Mouse (Mus musculus): ENCODE measurements at regions not wholly inside any gene's neighbourhood (a gene's known extent, or its start where the extent isn't known, plus 50 kb on each side); places are given as distances from the start of the nearest gene placed in this dataset.

DNA sequence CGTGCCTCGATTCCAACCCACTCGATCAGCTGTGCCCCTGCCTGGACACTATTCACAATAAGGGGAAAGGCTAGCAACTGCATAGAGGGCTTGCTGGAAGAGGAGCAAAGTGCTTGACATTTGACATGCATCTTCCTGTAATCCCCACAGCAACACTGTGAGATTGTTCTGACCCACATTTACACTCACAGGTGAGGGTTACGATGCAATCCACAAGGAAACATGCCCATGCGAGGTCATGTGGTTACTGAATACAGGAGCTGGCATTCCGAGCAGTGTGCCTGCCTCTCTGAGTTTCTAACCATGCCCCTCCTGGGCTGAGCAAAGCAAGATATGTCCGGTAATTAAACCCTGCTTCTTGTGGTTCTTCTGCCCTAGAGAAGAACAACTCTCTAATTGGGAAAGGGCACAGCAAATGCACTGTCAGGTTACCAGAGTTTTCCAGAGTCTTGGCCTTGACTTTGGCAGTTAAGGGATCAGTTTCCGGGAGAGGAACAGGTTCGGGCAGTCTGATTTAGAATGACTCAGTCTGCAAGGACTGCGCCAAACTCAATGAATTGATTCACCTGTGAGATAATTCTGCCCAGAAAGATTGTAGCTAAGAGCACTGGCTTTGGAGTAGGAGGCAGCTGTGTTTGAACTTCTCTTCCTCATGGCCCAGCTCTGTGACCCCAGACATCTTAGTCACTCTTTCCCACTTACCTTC is 236.7 kb downstream of the Opa1 start:
- Histone ChIP-seq H3K27me3 (replicated peaks; ENCODE audit: control insufficient read depth, insufficient read depth, low read length) (0 out of 2 replicates have a peak, but pooled peaks cover 3% of the 10 kb centered on the region), H3K36me3 (ENCODE audit: control insufficient read depth, insufficient read depth, low read length) (no peaks in the 10 kb centered on the region), H3K4me3 (ENCODE audit: low read depth, low read length) (no peak overlapping the region), H3K4me1 (ENCODE audit: control insufficient read depth, insufficient read depth, low read length) (no peaks in the 10 kb centered on the region; the same call in none of the 2 replicates), H3K27ac (ENCODE audit: low read depth, low read length) (no peak overlapping the region), H3K9me3 (replicated peaks; ENCODE audit: control insufficient read depth, low read length) (no peaks in the 10 kb centered on the region), H3K9ac (ENCODE audit: low read length) (no peak overlapping the region), H3K4me2 (ENCODE audit: low read length) (no peak overlapping the region)
- ATAC-seq (no peak), DNase-seq (ENCODE audit: low spot score) (no peak)
- 89% methylated on average over 10 of the region's 10 CpGs for WGBS

DNA sequence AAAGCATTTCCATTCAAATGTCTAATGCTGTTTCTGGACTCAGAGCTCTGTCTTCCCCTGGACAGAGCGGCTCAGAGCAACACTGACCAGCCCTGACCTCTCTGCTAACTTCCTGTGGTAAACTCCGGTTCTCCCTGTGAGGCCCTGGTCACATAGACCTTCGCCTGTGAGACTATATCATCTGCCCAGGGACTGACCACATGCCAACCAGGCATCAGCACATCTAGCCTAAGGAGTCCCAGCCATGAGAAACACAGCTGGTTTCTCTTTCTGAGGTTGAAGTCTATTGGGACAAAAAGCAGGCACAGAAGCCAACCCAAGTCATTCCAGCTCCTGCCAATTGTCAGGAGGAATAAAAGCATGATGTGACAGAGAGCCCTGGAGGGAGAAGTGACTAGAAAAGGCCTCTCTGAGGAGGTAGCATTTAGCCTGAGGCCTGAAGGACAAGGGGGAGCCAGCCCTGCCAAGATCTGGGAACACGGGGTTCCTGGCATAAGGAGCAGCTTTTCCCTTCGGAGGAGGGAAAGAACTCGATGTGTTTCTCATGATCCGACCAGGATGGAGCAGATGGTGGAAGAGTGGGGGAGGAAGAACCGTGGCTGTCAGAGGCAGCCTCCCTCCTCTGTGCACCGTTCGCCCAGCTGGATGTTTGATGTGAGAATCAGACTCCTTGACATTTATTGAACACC is 237.7 kb downstream of the Opa1 start:
- H3K4me1 ChIP-seq (ENCODE audit: control insufficient read depth, insufficient read depth, low read length): no peaks in the 10 kb centered on the region; the same call in none of the 2 replicates
- H3K9me3 ChIP-seq (replicated peaks; ENCODE audit: control insufficient read depth, low read length): no peaks in the 10 kb centered on the region
- H3K9ac ChIP-seq (ENCODE audit: low read length): no peak overlapping the region
- no peaks in the 10 kb centered on the region for H3K36me3 ChIP-seq (ENCODE audit: control insufficient read depth, insufficient read depth, low read length)
- peak; percentile 50 for DNase-seq (ENCODE audit: low spot score)
- no peak overlapping the region for H3K4me3 ChIP-seq (ENCODE audit: low read depth, low read length)
- ATAC-seq: no peak
- no peak overlapping the region for H3K4me2 ChIP-seq (ENCODE audit: low read length)
- H3K27me3 ChIP-seq (replicated peaks; ENCODE audit: control insufficient read depth, insufficient read depth, low read length): 0 out of 2 replicates have a peak, but pooled peaks cover 3% of the 10 kb centered on the region
- 56% methylated on average over 10 of the region's 10 CpGs for WGBS
- H3K27ac ChIP-seq (ENCODE audit: low read depth, low read length): no peak overlapping the region; the same call in 1 of the 2 replicates

DNA sequence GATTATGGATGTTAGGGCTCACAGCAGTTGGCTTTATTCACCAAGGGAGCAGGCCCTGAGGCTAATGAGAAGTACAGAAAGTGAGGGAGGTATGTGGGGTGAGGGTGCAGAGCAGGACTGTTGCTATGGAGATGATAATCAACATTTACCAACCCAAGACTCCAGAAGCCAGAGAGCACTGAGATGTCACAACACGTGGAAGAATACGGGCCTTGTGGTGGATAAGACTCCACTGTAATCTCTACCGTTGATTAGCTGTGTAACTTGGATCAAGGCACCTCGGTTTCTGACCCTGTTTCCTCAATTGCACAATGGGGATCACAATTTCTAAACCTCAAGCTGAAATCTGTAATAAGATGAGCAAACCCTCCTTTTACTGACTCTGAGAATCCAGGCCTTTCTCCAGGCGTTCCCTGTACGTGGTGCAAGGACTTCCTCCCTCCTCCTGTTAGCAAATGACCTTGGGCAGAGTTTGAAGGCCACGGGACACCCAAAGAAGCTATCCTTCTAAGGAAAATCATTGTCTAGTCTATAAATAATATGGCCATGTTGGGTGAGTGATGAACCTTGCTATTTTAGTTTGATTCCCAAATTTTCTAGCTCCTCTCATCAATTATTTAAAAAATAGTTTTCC is 239.8 kb downstream of the Opa1 start:
- no peaks in the 10 kb centered on the region; the same call in none of the 2 replicates for H3K4me1 ChIP-seq (ENCODE audit: control insufficient read depth, insufficient read depth, low read length)
- H3K27me3 ChIP-seq (replicated peaks; ENCODE audit: control insufficient read depth, insufficient read depth, low read length): 0 out of 2 replicates have a peak, but pooled peaks cover 3% of the 10 kb centered on the region
- H3K9ac ChIP-seq (ENCODE audit: low read length): no peak overlapping the region
- no peak overlapping the region for H3K4me2 ChIP-seq (ENCODE audit: low read length)
- WGBS: 56% methylated on average over 7 of the region's 7 CpGs
- H3K36me3 ChIP-seq (ENCODE audit: control insufficient read depth, insufficient read depth, low read length): no peaks in the 10 kb centered on the region
- no peak overlapping the region for H3K27ac ChIP-seq (ENCODE audit: low read depth, low read length)
- no peaks in the 10 kb centered on the region for H3K9me3 ChIP-seq (replicated peaks; ENCODE audit: control insufficient read depth, low read length)
- DNase-seq (ENCODE audit: low spot score) (no peak), ATAC-seq (no peak)
- H3K4me3 ChIP-seq (ENCODE audit: low read depth, low read length): no peak overlapping the region

DNA sequence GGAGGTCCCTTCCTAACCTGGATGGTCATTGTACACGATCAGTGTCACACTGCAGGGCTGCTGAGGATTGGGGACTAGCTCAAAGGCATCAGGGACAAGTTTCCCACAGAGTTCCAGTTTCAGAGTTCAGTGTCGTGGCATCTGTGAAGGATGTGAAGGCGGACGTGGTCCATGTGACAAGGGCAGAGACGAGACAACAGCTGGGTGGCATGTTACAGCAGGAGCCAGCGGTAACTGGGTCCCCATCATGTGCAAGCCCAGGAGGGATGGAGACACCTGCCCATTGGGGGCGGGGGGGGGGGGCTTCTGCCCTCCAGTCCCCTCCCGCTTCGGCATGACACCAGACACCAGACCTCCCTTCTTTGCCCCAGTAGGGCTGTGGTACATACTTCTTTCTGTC is 241.6 kb downstream of the Opa1 start:
- Histone ChIP-seq H3K4me3 (ENCODE audit: low read depth, low read length) (no peak overlapping the region), H3K9me3 (replicated peaks; ENCODE audit: control insufficient read depth, low read length) (no peaks in the 10 kb centered on the region), H3K4me2 (ENCODE audit: low read length) (no peak overlapping the region), H3K4me1 (ENCODE audit: control insufficient read depth, insufficient read depth, low read length) (no peaks in the 10 kb centered on the region; the same call in 1 of the 2 replicates), H3K27ac (ENCODE audit: low read depth, low read length) (no peak overlapping the region), H3K9ac (ENCODE audit: low read length) (no peak overlapping the region), H3K27me3 (replicated peaks; ENCODE audit: control insufficient read depth, insufficient read depth, low read length) (no peaks in the 10 kb centered on the region), H3K36me3 (ENCODE audit: control insufficient read depth, insufficient read depth, low read length) (no peaks in the 10 kb centered on the region)
- DNase-seq (ENCODE audit: low spot score) (no peak), ATAC-seq (no peak)
- 89% methylated on average over 8 of the region's 9 CpGs for WGBS

DNA sequence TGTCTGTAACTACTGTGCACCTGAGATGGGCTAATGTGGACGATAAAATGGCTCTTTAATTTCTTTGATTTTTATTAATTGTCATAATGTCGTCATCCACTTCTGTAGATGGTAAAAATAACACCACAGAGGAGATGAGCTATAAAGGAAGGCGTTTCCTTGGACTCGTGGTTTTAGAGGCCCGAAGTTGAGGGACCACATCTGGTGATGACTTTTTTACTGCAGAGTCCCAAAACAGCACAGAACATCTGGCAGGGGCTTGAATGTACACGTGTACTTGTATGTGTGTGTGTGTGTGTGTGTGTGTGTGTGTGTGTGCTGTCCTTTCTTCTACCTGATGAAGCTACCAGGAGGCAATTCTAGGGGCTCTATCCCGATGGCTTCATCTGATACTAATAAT is 242.1 kb upstream of the Hes1 start:
- ATAC-seq: no peak

DNA sequence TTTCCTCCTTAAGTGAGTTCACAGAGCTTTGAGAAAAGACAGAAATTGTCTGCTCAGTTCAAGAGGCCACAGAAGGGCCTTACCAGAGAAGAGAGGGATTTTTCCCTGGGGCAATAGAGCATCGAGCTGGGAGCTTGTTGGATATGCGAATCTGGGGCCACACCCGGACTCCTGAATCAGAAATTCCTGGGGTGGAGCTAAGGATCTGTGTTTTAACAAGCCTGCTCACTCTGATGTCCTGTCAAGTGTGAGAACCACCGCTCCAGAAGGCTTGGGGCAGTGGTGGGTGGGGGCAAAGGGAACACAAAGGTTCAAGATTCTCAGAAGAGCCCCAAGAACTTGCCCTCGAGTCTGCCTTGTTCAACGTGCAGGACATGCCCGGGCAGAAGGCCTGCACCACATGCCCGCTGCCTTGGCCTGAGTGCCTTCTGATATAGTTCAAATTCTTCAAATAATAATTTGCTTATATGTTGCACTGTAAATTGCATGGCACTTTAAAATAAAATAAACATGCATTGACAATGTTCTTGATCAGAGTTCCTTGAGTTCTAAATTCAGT is 241.3 kb upstream of the Hes1 start:
- no peak for DNase-seq (ENCODE audit: low spot score)
- Histone ChIP-seq H3K4me2 (ENCODE audit: low read length) (no peak overlapping the region), H3K9me3 (replicated peaks; ENCODE audit: control insufficient read depth, low read length) (0 out of 2 replicates have a peak, but pooled peaks cover 2% of the 10 kb centered on the region), H3K9ac (ENCODE audit: low read length) (no peak overlapping the region), H3K4me3 (ENCODE audit: low read depth, low read length) (no peak overlapping the region), H3K36me3 (ENCODE audit: control insufficient read depth, insufficient read depth, low read length) (no peaks in the 10 kb centered on the region), H3K27ac (ENCODE audit: low read depth, low read length) (no peak overlapping the region), H3K27me3 (replicated peaks; ENCODE audit: control insufficient read depth, insufficient read depth, low read length) (no peaks in the 10 kb centered on the region), H3K4me1 (ENCODE audit: control insufficient read depth, insufficient read depth, low read length) (no peaks in the 10 kb centered on the region)
- no peak for ATAC-seq
- 68% methylated on average over 8 of the region's 8 CpGs for WGBS

More for the DNA sequence above, 242.1 kb upstream of the Hes1 start:
- Histone ChIP-seq H3K9me3 (replicated peaks; ENCODE audit: control insufficient read depth, low read length) (no peaks in the 10 kb centered on the region), H3K4me2 (ENCODE audit: low read length) (no peak overlapping the region), H3K4me3 (ENCODE audit: low read depth, low read length) (no peak overlapping the region), H3K9ac (ENCODE audit: low read length) (no peak overlapping the region), H3K4me1 (ENCODE audit: control insufficient read depth, insufficient read depth, low read length) (no peaks in the 10 kb centered on the region; the same call in 1 of the 2 replicates), H3K27me3 (replicated peaks; ENCODE audit: control insufficient read depth, insufficient read depth, low read length) (no peaks in the 10 kb centered on the region), H3K36me3 (ENCODE audit: control insufficient read depth, insufficient read depth, low read length) (no peaks in the 10 kb centered on the region), H3K27ac (ENCODE audit: low read depth, low read length) (no peak overlapping the region)
- WGBS: 80% methylated on average over 7 of the region's 7 CpGs
- DNase-seq (ENCODE audit: low spot score): no peak

DNA sequence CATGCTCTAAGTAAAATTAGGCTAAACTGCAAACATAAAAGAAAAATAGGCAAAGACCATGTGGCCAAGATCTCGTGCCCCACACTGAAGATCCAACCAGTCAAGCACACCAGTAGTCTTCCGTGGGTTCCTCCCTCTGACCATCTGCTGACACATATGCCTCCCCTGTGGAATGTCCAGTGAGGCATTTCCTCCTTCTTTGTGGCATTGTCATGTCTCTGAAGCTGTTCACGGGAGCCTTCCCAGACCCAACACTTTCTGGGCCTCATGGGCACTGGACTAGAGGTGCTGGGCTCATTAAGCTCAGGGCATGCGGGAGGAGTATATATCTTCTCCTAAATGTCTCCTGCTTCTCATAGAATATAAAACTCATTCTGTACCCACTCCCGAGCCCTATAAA is 237.3 kb upstream of the Hes1 start:
- WGBS: 62% methylated on average over 5 of the region's 5 CpGs
- ATAC-seq: no peak
- Histone ChIP-seq H3K4me2 (ENCODE audit: low read length) (no peak overlapping the region), H3K27ac (ENCODE audit: low read depth, low read length) (no peak overlapping the region), H3K4me3 (ENCODE audit: low read depth, low read length) (no peak overlapping the region), H3K36me3 (ENCODE audit: control insufficient read depth, insufficient read depth, low read length) (no peaks in the 10 kb centered on the region), H3K27me3 (replicated peaks; ENCODE audit: control insufficient read depth, insufficient read depth, low read length) (no peaks in the 10 kb centered on the region), H3K9ac (ENCODE audit: low read length) (no peak overlapping the region), H3K9me3 (replicated peaks; ENCODE audit: control insufficient read depth, low read length) (0 out of 2 replicates have a peak, but pooled peaks cover 3% of the 10 kb centered on the region), H3K4me1 (ENCODE audit: control insufficient read depth, insufficient read depth, low read length) (no peaks in the 10 kb centered on the region)
- DNase-seq (ENCODE audit: low spot score): no peak

DNA sequence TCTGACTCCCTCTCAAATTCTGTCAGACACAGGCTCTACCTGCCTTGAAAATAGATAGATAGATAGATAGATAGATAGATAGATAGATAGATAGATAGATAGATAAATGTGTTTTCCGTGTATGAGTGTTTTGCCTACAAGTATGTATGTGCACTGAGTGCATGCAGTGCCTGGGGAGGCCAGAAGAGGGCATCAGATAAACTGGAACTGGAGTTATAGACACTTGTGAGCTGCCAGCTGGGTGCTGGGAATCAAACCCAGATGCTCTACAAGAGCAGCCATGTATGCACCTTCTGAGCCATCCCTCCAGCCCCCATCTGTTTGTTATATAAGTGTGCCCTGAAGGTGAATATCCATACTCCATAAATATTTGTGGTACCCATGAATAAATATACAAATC is 236.4 kb upstream of the Hes1 start:
- H3K4me2 ChIP-seq (ENCODE audit: low read length): no peak overlapping the region
- no peaks in the 10 kb centered on the region for H3K27me3 ChIP-seq (replicated peaks; ENCODE audit: control insufficient read depth, insufficient read depth, low read length)
- no peak overlapping the region for H3K9ac ChIP-seq (ENCODE audit: low read length)
- no peaks in the 10 kb centered on the region for H3K36me3 ChIP-seq (ENCODE audit: control insufficient read depth, insufficient read depth, low read length)
- H3K4me1 ChIP-seq (ENCODE audit: control insufficient read depth, insufficient read depth, low read length): no peaks in the 10 kb centered on the region
- ATAC-seq (no peak), DNase-seq (ENCODE audit: low spot score) (no peak)
- H3K27ac ChIP-seq (ENCODE audit: low read depth, low read length): no peak overlapping the region
- WGBS: 98% methylated on average over 1 of the region's 1 CpGs
- H3K9me3 ChIP-seq (replicated peaks; ENCODE audit: control insufficient read depth, low read length): 0 out of 2 replicates have a peak, but pooled peaks cover 3% of the 10 kb centered on the region
- no peak overlapping the region for H3K4me3 ChIP-seq (ENCODE audit: low read depth, low read length)

Measured in forebrain, embryonic 14.5 days (tissue).